Mouse (Mus musculus) cortical plate, adult 2 months (tissue): ENCODE measurements around the gene Epha8.

Source experiments
- CTCF ChIP-seq: fragments of 200-500 bp; IDR thresholded peaks from 2 replicates; pipeline ENCODE4 v1.5.1; 2011; ENCODE audit warnings: mild to moderate bottlenecking, control low read depth, low read length; ENCODE audit not compliant: insufficient read depth; ENCODE audit errors: extremely low read depth
- POLR2A ChIP-seq: fragments of 200-500 bp; IDR thresholded peaks from 2 replicates; pipeline ENCODE4 v1.6.1; 2011; ENCODE audit warnings: mild to moderate bottlenecking, low read length, control low read depth; ENCODE audit not compliant: insufficient read depth; ENCODE audit errors: extremely low read depth

DNA sequence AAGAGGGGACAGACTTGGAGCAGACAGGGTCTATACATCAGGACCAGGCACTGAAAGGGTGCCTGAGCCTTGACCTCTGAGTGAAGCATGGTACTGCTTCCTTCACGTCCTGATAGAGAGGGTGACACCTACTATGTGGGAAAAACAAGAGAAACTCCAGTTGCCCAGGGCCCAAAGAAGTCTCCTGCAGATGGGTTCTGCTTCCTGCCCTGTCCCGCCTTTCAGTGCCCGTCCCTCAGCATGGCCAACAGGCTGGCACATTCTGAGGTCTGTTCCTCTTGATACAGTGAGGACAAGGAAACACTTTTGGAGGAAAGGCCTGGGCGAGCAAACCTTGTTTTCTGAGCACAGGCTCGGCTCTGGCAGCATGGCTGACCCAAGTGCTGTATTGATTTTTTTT is 68.9 kb downstream of the Epha8 start:
- TF ChIP-seq POLR2A = no peak
- no peak for TF ChIP-seq CTCF
